Mouse (Mus musculus) A20 (cell line): ENCODE measurements around the gene Mmd2.

Experiments used
- DNase-seq: peaks from one replicate; pipeline ENCODE4 v3.0.0-alpha.2; 2011; ENCODE audit warnings: low read depth, low spot score

Gene Mmd2

DNA sequence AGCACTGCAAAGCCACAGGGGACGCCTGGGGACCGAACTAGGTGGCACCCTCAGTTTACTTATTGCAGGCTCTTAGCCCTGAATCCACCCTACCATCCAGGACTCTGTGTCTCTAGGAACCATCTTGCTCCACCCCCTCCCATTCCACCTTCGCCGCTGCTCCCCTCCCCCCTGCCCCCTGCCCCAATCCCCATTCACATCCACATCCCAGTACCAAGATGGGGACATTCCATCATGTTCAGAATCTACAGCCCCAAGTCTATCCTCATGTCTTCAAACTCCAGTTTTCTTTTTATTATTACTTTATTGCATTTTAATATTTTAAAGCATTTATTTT, 357 bp upstream of the Mmd2 start:
- no peak for DNase-seq

DNA sequence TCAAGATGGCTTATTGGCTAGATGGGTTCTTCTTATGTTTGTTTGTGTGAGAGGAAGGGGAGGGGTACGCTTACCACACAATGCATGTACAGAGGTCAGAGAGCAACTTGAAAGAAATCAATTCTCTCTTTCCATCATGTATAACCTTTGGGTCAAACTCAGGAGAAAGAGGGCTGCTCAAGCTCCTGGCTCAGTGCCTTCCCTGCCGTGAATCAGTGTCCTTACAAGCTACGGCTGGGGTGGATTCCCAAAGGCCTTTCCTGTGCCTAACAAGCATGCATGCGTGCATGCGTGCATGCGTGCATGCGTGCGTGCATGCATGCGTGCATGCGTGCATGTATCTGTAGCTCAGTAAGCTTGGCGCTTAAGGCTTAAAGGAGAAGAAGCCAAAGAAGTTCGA, 3.3 kb downstream of the Mmd2 start:
- DNase-seq: no peak

DNA sequence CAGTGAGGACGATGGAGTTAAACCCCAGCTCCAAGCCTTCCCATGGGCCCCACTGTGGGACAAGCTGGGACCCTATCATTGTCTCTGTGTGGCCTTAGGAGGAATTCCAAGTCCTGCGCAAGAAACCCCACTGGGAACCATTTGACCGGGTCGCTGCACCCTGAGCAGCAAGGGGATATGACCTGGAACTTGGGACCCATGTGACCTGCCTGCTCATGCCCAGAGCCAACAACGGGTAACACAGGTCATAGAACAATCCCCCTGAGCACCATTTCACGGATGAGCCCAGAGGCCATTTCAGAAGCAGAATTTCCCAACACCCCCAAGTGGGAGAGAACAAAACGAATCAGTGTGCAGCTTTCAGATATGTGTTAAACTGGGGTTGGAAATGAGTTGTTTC, 4.2 kb downstream of the Mmd2 start:
- DNase-seq: no peak

DNA sequence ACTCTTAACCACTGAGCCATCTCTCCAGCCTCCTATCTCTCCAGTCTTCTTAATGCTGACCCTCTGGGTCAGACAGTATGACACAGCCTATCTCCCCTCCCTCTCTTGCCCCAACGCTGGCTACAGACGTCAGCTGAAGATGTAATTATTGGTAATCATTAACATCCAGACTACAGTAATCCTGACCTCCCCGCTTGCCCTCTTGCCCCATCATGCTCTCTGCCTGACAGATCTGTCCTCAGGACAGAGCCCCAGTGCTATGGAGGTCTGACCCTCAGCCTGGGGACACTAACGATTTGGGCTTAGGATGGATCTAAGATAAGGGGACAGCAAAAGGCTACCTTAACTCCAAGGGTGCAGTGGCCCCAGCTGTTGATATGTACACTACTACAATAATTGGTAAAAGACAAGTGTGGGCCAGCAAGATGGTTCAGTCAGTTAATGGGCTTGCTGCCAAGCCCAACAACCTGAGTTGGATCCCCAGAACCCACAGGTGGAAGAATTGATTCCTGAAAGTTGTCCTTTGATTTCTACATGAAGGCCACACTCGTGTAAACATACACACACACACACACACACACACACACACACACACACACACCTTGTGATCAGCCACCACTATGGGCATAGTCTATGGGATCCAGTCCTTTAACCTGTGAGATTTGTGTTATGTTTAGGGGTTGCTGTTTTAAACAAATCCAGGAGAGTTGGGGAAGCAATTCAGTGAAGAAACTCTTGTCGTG, 10.8 kb downstream of the Mmd2 start:
- DNase-seq: no peak

DNA sequence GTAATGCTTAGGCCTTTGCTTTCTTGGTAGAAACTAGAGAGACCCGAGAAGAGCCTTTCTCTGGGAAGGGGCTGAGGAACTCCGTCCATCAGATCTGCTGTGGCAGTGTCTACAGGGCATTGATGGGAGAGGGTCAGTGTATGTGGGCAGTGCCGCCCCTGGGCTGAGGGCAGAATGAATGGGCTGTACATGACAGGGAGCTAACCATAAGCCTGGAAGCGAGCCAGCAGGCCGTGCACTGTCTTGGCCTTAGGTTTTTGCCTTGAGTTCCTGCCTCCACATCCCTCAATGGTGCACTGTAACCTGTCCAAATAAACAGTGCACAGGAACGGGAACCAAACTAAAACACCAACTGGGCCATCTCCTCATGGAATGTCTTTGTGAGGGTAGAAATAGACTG, 11.9 kb downstream of the Mmd2 start:
- DNase-seq: no peak

DNA sequence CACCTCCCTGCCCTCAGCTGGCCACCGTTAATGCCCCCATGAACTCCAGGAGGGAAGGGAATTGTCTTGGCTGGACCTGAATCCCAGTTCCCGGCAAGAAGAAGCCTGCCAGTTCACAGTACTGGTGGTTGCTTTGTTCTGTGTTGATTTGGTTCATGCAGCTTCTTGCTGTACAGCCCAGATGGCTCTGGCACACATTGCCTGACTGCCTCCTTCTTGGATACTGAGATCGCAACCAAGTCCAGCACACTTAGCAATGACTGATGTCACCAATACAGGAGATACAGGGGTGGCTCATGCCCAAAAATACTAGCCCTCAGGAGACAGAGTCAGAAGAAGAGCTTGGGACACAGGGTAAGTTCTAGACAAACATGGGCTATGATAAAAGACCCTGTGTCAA, 12.9 kb downstream of the Mmd2 start:
- DNase-seq: no peak

DNA sequence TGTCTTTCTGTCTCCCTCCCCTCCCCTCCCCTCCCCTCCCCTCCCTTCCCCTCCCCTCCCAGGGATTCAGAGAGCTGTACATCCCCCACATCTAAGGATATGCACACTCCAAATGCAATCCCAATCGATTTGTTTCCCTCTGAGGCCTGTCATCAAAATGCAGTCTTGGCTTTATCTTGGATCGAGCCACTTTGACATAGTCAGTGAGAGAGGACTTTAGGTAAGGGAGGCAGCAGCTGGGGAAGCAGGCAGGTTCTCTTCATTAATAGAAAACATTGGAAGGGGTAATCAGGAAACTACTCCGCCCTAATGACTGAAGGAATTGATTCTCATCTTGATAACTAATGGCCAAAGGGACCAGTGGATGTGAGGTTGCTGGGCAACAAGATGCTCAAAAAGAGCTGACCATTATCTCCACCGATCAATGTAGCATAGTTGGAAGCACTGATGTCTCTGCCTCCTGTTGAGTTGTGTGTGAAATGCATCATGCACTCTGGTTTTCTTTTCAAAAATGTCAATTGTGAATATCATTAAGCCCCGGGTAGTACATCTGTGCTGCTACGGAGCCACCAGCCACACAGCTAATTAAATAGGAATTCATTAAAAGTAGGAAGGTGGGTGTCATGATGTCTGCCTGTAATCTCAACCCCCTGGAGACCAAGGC, 17.5 kb downstream of the Mmd2 start:
- DNase-seq: no peak

DNA sequence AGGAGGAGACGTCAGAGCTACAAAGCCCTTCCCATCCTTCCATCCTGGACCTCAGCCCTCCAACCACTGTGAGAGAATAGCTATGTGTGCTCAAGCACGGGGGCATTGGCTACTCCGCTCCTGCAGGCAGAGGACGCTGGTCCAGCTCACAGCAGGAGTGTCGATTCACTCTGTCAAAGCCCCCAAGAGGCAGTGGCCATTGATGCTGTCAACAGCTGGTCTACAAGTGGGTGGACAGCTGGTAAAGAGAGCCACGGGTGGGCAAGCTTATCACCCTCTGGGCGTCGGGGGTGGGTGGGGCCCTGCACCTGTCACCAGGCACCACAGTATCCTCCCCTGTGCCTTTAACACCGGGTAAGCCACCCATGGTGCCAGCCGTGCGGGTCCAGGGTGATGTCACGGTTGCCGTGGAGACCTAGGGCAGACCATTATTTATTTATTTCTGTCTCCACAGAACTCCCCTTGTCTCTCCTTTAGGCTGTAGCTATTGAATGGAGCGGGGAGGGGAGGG, 24.9 kb downstream of the Mmd2 start:
- no peak for DNase-seq

DNA sequence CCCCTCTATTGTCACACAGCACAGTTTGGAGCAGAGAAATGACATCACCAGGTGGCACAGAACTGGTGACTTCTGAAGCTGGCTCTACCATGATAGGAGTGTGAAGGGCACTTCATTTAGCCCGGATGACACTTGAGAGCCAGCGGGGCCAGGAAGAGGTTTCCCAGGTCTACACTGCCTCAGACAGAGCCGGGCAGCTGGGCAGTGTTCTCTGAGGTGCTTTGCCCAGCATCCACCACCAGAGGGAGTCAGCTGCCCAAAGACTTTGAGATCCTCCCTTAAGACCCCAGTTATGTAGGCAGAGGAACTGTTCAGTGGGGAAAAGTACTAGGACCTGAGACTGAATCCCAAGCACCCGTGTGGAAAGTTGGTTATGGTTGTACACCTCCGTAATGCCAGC, 27.1 kb downstream of the Mmd2 start:
- peak; percentile 64 for DNase-seq

DNA sequence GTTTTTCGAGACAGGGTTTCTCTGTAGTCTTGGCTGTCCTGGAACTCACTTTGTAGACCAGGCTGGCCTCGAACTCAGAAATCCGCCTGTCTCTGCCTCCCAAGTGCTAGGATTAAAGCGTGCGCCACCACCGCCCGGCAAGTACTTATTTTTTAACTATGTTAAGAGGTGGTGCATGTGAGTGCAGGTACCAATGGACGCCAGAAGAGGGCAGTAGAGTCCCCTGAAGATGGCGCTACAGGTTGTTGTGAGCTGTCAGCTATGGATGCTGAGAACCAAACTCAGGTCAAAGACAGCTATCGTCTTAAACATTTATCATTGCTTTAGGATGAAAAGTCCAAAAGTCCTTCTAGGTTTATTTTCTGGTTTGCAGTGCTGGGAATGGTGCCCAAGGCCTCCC, 30.4 kb downstream of the Mmd2 start:
- DNase-seq: peak; percentile 10

DNA sequence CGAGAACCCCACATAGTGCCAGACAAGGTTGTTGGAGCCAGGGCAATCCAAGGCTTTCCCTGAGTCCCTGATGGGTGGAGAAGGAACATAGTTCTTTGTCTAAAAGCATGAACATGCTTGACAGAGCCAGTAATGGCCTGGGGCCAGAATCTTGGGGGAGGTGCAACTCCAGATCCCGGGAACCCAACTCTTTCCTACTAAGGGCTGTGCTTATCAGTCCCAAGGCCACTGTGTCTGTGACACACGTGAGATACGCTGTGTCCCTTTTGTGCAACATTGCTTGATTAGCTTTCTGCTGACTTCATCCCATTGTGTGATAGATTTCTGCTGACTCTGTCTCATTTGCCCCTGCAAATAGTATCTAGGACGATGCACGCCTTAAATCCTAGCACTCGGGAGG, 31.8 kb downstream of the Mmd2 start:
- DNase-seq: no peak

DNA sequence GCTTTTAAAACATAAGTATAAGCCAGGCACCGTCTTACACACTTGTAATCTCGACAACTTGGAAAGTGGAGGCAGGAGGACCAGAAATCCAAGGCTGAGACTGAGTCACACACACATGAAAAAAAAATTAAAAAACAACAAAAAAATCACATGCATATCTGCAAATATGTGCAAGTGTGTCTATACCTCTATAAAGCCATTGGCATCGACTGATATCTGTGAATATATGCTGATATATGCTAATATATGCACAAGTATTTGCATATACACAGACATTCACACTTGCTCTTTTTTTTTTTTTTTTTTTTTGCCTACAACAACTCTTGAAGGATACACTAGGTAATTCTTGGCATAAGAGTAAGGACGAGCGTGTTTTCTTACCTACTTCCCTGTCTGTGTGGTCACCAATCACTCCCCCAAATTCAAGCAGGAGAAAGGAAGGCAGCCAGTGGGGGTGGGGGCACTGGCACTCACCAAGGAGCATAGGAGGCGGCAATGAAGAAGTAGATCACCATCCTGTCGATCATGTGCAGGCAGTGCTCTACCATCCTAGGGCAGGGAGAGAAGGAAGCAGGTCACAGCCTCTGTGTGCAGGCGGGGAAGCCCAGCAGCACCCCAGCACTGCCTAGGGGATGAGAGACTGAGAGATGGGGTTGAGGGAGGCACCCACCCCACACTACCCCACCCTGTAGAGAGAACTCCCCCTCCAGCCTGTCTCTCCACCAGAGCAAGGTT, 34.1 kb downstream of the Mmd2 start:
- no peak for DNase-seq

DNA sequence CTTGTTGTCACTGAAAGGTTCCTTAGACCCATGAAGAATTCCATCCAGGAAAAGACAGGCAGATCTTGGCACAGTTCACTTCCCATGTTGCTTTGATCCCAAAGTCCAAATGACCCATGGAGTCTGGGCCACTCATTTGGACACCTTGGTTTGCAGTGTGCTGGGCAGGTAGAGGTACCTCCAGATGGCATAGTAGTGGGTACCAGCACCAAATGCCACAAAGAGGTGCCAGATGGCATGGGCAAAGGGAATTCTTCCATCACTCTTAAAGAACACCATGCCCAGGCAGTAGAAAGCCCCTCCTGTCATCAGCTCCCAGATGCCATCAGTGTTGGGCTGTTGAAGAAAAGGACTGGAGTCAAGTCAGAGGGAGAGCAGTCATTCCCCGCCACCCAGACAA, 44.0 kb downstream of the Mmd2 start:
- DNase-seq: no peak

DNA sequence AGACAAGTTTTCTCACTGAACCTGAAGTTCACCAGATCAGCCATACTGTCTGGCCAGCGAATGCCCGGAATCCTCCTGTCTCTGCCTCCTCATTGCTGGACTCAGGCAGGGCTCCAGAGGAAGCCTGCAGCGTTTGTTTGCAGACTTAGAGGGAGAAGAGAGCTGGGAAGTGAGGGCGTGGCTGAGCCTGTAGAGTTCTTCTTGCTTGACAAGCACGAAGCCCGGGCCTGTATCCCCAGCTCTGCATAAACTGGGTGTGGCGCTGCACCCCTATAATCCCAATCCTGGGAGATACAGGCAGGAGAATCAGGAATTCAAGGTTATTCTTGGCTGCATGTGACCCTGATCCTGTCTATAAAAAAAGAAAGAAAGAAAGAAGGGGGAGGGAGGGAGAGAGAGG, 48.3 kb downstream of the Mmd2 start:
- no peak for DNase-seq

DNA sequence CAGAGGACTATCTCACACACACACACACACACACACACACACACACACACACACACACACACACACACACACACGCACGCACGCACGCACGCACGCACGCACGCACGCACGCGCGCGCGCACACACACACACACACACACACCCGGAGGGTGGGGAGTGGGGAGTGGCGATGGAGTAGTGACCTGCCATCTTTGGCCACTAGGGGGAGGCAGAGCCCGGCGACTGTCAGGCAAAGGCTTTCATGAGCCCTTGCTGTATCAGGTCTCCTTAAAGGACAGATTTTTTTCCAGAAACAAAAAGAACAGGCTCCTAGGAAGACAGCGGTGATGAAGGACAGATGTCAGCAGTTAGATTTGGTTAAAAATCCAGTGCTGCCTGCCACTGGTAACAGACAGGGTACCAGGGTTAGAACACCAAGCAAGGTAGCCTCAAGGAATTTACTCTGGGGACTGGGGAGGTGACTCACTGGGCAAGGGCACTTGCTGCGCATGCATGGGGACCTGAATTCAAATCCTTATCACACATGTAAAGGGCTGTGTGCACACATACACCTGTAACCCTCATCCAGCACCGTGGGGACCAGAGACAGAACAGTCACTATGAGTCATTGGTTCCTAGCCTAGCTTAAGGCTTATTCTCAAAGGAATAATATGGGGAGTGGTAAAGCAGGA, 51.1 kb downstream of the Mmd2 start:
- DNase-seq: peak; percentile 84

DNA sequence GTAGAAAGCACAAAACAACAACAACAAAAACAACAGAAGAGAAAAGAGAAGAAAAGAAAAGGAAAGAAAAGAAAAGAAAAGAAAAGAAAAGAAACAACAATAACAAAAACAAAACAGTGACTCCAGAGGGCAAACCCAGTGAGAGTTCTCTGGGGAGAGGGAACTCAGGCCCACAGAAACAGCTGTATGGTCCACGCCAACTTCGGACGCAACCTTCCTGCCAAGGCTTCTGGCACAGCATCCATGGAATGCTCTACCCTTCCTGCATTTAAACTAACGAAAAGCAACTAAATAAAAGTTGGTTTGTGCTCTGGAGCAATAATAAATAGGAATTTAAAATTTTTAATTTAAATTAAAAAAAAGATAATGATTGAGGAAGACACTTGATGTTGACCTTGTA, 51.9 kb downstream of the Mmd2 start:
- no peak for DNase-seq

DNA sequence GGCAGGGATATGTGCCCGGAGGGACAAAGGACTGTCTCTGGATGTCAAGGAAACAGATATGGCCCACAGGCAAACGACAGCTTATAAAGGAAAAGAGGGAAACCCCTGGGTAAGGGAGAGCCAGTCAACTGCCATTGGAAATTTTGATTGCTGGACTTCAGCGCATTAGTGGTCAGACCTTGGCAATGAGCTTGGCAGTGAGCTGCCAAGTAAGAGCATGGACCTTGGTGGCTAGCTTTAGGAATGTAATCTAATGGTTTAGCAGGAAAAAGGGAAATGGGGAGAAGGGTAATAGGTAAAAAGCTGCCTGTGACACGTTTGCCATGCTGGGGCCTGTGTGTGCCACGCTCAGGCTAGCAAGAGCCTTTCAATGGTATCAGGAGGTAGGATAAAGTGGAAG, 52.7 kb downstream of the Mmd2 start:
- DNase-seq: no peak

DNA sequence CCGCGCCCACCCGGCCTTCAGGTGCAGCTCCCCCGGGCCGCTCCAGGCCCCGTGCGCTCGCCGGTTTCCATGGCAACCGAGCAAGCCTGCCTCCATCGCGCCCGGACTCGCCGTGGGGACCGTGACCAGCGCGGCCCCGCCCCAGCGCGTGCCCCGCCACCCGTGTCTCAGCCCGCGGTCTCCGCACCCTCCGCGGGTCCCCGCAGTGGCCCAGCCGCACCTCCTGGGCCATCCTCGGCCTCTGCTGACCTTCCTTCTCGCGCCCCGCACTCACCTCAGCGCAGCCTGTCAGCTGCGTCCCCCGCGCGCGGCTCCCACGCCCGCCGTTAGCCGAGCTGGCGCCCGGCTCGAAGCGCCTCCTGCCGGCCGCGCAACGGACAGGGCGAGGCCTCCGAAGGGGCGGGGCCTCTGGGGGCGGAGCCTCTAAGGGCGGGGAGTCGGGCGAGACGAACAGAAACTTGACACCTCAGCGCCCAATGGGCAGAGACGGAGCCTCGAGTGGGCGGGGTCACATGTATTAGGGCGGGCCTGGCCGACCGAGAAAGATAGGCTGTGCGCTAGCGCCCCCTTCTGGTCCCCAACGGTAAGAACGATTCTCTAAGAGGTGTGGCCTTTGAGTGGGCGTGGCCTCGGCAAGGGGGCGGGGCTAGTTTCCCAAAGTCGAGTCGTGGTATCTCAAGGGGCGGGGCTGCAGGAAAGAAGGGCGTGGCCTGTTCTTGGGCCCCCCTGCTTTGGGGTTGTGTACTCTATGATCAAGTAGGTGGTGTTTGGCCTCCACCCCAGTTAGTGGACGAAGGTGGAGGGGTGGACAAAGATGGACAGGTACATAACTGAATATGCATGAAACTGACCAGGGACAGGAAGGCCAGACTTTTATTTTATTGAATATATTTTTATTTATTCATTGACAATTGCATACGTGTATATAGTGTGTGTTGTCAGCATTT, 57.6 kb downstream of the Mmd2 start, which contains the start of gene Radil:
Gene Radil (minus strand): TSS at position 393 of the 947 bp plus-strand sequence.
- DNase-seq: peak; percentile 41

DNA sequence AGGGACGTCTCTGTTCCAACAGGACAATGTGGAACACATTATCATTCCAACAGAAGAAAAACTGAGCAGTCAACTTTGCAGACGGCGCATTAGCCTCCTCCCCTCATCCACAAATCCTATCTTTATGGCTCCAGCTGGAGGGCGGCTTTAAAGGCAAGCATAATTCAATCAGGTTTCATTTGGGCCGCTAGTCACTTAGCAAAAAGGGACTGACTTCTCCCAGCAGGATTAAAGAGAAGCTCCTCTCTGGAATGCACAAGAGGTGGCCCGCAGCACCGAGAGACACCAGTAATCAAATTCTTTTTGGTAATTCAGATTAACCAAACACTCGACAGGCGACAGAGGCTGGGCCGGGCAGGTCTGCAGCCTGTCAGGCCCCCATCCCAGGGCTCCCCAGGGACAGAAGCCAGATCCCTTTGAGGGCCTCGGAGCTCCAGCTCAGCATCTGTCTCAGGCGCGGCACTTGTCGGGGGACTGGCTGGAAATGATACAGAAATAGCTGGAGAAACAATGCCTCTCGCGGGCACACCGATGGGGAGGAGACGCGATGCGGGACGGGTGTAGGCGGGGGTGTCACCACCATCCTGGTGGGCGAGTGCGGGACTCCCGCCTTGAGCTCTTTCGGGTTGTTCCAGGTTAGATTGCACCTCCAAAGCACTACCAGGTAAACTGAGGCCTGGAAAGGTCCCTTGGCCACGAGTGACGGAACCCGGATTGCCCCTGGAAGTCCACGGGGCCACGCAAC, 58.5 kb downstream of the Mmd2 start:
- DNase-seq: no peak

DNA sequence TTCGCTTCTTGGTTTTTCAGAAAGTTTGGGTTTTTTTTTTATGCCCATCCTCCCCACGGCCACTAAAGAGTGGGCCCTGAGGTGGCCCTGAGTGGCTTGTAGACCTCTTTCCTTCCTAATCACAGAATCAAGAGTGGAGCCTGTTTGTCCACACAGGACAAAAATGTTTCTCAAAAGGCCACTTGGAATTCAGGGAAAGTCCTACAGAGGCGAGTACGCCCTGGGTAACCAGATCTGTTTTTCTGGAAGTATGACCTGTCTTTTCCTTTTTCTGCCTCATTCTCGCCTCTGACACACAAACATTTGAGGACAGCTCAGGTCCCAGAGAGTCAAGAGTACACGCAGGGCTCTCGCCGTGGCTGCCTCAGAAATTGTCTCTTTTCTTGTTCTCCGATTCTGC, 59.2 kb downstream of the Mmd2 start:
- DNase-seq: no peak
